Mouse (Mus musculus): ENCODE results near the gene 9930111J21Rik1.
"Not testable (repeated sequence)": the region's sequence is repeated elsewhere in the genome, so short reads cannot be mapped to it uniquely, and the experiment has no call there.

Gene 9930111J21Rik1

DNA sequence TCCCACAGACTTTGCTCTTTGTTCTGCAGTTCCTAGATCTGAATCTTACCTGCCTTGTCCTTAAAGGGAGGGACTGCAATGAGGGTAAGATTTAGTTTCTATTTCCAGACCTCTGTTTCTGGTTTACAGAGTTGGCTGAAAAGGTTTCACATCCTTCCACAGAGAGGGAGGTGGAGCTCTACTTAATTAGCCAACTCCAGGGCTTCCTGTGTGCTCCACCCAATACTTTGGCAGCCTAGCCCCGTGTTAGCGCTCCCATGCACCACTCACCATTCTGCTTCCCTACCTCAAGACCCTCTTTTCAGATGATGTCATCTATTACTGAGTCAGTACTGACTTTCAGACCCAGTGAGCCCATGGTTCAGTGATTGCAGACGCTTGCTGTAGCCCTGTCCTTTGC, at the start of gene 9930111J21Rik1:
TSS of gene 9930111J21Rik1 (minus strand) at position 148 of the 400 bp plus-strand sequence.
- CTCF ChIA-PET = not testable (repeated sequence)

DNA sequence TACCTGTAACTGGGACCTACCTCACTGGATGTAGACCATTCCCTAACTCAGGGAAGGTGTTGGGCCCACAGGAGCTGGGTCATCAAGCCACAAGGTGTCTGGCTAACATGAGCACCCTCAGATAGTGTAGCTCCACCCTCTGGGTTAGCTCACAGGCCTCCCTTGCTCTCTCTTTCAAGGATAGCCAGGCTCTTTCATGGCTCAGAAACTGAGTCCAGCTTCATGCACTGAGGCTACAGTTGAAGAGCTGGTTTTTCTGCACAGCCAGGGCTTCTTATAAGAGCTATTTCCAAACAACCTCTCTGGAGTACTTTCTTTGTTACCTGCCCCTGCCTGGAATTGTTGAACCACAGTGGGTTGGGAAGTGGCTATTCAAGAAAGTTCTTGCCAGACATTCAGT, 32.9 kb upstream of the 9930111J21Rik1 start:
- CTCF ChIA-PET = not testable (repeated sequence)

DNA sequence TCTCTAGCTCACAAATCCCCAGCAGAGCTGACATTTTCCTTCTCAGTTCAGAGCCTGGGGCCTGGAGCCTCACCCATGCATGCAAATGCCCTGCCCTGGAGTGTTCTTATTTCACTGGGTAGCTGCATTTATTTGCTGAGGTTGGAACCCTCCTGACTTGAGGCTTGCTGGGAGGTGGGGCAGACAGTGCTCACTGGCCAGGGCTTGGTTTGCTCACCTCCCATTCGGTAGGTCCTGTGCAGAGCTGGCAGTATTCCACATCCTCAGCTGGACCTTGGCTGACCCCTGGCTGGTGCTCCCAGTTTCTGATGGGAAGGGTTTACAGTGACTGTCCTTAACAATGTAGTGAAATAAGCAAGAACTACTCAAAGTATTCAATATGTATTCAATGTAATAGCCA, 27.6 kb upstream of the 9930111J21Rik1 start:
- CTCF ChIA-PET = not testable (repeated sequence)

DNA sequence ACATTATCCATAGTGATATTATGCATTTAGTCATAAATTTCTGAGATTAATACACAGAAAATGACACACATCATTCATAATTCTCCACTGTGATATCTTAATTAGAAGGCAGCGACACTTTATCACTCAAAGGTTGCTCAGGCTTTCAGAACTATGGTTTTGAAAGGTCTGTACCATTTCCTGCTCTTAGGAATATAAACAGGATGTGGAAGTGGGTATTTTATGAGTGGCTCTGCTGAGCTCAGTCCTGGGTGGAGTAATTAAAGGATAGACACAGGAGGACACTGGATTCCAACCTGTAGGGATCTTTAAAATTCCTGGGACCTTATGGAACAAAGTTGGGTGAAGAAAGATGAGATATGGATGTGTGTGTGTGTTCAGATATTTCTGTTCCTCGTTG, 27.1 kb upstream of the 9930111J21Rik1 start:
- CTCF ChIA-PET = not testable (repeated sequence)

DNA sequence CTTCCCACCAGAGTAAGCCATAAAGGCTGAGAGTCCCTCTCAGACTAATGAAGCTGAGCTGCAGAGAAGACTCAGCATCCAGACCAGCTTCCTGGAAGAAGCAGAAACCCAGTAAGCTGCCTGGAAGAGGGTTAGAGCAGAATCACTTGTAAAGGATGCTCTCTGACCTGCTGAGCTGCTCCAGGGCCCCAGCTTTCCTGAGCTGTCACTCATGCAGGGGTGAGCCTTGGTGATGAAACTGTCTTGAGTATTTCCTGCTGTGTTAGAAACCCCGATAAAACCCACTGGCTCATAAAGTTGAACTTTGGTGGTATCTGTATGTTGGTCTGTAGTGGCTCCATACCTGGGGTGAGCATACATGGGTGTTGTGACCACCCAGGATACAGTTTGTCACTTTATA, 21.2 kb upstream of the 9930111J21Rik1 start:
- CTCF ChIA-PET = not testable (repeated sequence)

DNA sequence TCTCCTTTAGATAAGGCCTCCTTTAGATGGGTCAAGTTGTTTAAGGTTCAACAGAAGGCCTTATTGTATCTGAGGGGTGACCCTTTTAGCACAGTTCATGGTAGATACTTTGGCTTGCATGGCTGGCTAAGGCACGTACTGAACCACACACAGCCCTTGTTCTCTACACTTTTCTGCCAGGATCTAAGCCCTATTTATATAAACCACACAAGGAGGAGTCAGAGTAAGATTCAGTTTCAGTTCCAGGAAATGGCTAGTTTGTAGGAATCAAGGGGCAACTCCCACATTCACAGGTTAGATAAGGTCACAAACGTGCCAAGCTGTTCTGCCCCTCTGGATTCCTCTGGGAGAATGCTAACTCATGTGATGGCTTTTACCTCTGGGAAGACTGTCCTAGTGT, 14.8 kb upstream of the 9930111J21Rik1 start, which contains the start of gene Tgtp1:
TSS of gene Tgtp1 (minus strand) at position 155 of the 400 bp plus-strand sequence.
- CTCF ChIA-PET = not testable (repeated sequence)

DNA sequence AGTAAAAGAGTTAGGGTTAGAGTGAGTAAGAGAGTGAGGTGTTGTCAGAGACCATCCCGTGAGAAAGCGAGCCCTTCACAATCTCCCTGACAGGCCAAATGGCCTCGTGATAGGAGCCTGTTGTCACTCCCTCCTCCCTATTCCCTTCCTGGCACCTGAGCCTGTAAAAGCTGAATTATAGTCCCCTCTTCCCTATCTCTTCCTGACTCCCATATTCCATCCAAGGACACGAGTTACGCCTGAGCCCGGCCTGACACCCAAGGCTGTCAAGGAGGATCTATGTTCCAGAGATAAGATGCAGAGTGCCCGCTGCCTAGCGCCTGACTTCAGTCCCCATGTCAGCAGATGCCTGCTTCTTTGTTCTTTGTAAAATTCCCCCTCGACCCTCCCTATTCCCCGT, 14.1 kb upstream of the 9930111J21Rik1 start:
- CTCF ChIA-PET = interaction anchor here (1.2 kb wide), 1 partner anchor 100 kb away, joined by 3 read pairs; no protein-coding TSS in a partner anchor

DNA sequence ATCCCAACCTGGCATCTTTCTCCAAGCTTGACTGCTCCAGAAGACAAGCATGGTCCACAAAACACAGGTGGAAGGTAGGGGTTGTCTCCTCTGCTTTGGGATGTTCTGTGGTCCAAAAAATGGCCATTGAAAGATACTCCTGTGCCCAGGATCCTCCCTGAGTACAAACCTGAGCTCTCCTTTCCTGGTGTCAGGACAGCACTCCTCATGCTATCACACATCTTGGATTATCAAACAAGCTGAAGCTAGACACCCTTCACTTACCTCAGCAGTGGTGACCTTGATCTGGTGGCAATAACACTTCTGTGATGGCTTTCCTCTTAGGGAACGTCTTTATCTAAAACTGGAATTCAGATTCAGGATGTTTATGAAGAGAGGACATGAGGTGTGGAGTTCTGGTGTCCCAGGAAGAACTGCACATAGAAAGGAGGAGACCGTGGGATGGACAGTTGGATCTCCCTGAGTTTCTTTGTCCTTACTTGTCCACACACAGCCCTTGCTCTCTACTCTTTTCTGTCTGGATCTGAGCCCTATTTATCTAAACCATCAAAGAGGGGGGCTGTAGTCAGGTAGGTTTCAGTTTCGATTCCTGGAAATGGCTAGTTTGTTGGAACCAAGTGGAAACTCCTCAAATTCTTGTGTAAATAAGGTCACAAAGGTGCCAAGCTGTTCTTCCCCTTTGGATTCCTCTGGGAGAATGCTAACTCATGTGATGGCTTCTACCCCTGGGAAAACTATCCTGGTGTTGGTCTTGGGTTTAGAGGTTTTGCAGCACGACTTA, 12.7 kb upstream of the 9930111J21Rik1 start, which contains the start of gene Gm12185:
TSS of gene Gm12185 (minus strand) at position 487 of the 781 bp plus-strand sequence.
- CTCF ChIA-PET = interaction anchor here (1.2 kb wide), 1 partner anchor 102 kb away, joined by 3 read pairs; no protein-coding TSS in a partner anchor

DNA sequence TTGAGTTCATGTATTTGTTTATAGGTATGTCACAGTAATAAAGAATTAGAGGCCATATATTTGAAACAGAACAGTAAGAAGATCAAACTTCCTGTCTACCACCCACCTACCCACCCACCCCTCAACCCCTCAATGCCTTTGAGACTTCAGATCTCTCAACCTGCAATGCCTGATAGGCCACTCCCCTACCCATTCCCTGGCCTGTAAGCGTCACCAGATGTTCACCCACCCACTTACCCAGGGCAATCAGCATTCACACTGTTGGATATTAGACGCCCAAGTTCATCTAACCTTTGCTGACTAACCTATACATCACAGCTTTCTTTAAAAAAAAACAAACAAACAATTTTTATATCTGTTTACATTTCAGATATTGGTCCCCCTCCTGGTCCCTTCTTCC, 10.8 kb upstream of the 9930111J21Rik1 start:
- CTCF ChIA-PET = not testable (repeated sequence)

DNA sequence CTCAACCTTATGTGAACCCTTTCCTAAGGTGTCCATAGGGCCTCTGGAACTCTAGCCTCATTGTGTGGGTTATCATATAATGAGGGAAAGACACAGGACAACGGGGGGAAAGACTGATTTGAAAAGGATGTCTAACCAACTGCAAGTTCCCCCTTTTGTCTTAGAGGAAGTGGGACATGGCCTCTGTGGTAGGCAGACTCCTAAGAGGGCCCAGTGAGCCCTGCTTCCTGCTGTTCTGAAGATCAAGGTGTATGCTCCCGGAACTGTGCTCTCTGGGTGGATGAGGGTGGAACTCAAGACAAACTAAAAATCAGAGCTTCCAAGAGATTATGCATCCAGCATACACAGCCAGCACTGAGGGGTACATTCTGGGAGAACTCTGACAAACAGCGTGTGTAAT, 9.0 kb upstream of the 9930111J21Rik1 start:
- CTCF ChIA-PET = not testable (repeated sequence)

DNA sequence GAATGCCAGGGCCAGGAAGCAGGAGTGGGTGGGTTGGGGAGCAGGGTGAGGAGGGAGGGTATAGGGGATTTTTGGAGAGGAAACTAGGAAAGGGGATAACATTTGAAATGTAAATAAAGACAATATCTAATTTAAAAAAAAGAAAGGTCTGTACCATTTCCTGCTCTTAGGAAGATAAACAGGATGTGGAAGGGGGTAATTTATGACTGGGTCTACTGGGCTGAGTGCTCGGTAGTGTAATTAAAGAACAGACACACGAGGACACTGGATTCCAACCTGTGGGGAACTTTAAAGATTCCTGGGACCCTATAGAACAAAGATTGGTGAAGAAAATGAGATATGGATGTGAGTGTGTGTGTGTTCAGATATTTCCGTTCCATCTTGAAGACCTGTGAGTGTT, 3.6 kb upstream of the 9930111J21Rik1 start:
- CTCF ChIA-PET = not testable (repeated sequence)

DNA sequence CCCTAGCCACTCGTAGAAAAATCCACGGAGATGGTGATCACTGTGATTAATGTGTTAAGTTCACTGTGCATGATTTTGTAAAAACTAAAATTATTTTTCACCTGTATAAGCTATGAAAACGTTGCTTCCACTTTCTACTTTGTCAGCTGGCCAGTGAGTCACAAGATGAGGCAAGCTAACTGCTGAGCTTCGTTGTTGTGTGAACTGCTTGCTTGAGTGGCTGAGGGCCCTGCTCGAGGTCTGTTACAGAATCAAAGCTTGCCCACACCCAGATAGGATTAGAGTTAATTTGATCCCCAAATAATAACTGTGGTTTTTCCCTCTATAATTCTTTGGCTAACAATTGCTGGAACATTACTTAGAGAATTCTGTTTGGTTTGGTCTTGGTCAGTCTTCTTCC, 854 bp upstream of the 9930111J21Rik1 start:
- CTCF ChIA-PET = not testable (repeated sequence)

DNA sequence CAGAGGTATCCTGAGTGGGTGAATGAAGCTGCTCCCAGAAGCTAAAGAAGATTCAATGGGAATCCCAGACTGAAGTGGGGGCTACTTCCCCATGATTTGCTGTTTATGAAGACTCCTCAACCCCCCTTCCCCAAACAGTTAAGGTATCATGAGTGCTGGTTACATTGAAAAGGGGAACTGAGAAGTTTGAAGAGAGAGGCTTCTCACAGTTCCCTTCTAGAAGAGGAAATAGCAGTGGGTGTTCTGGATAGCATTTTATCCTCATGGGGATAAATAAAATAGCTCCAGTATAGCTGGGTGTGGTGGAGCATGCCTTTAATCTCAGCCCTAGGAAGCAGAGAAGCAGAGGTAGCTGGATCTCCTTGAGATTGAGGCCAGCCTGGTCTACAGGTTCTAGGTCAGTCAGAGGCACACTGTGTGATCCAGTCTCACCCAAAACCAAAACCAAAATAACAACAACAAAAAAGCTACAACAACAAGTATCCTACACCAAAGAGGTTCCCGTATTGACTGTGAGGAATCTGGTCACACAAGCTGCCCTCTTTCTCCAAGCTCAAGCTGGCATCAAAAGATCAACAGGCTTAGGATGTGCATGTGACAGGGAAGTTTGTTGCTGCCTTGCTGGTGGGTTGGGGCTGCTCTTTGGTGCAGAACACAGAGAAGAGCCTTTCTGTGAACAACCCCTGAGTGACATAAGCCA, 808 bp downstream of the 9930111J21Rik1 start, which contains the start of gene Olfr56:
TSS of gene Olfr56 (plus strand) at position 650 of the 700 bp plus-strand sequence.
- CTCF ChIA-PET = not testable (repeated sequence)

DNA sequence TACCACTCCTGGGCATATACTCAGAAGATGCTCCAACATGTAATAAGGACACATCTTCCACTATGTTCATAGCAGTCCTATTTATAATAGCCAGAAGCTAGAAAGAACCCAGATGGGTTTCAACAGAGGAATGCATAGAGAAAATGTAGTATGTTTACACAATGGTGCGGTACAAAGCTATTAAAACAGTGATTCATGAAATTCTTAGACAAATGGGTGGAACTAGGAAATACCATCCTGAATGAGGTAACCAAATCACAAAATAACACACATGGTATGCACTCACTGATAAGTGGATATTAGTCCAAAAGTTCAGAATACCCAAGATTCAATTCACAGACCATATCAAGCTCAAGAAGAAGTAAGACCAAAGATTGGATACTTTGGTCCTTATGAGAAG, 4.5 kb downstream of the 9930111J21Rik1 start:
- CTCF ChIA-PET = not testable (repeated sequence)

DNA sequence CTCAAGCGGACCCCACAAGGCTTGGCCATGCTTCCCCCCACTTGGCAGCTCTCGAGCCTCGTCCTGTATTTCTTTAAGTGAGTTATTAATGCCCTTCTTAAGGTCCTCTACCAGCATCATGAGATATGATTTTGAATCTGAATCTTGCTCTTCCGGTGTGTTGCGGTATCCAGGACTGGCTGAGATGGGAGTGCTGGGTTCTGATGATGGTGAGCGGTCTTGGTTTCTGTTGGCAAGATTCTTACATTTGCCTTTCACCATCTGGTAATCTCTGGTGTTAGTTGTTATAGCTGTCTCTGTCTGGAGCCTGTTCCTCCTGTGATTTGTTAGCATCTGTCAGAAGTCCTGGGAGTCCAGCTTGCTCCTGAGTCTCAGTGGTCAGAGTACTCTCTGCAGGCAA, 33.1 kb downstream of the 9930111J21Rik1 start, which contains the start of gene Psme2b:
TSS of gene Psme2b (minus strand) at position 101 of the 400 bp plus-strand sequence.
- CTCF ChIA-PET = interaction anchor here (0.7 kb wide), 1 partner anchor 76 kb away, joined by 4 read pairs; no protein-coding TSS in a partner anchor

DNA sequence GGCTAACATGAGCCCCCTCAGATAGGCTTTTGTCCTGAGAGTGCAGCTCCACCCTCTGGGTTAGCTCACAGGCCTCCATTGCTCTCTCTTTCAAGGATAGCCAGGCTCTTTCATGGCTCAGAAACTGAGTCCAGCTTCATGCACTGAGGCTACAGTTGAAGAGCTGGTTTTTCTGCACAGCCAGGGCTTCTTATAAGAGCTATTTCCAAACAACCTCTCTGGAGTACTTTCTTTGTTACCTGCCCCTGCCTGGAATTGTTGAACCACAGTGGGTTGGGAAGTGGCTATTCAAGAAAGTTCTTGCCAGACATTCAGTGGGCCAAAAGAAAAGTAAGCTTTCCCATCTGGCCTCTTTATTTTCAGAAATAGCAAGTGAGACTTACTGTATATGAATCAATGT, 39.9 kb downstream of the 9930111J21Rik1 start:
- CTCF ChIA-PET = not testable (repeated sequence)

DNA sequence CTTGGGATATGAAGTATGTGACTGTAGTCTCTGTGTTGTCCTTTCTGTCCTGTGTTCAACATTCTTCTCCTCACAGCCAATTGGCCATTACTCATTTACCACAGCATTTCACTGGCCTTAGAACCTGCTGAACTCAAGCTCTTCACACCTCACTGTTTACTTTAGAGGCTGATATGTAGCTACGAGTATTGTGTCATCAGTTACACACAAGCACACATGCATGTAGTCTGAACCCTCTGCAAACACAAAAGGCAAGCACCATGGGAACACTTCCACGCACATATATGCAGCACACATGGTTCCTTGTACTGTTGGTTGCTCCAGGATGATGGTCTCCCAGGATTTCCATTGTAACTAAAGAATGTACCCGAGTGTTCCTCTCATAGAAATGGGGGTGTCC, 43.9 kb downstream of the 9930111J21Rik1 start:
- CTCF ChIA-PET = not testable (repeated sequence)

DNA sequence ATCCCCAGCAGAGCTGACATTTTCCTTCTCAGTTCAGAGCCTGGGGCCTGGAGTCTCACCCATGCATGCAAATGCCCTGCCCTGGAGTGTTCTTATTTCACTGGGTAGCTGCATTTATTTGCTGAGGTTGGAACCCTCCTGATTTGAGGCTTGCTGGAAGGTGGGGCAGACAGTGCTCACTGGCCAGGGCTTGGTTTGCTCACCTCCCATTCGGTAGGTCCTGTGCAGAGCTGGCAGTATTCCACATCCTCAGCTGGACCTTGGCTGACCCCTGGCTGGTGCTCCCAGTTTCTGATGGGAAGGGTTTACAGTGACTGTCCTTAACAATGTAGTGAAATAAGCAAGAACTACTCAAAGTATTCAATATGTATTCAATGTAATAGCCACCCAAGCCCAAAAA, 45.3 kb downstream of the 9930111J21Rik1 start:
- CTCF ChIA-PET = interaction anchor here (0.8 kb wide), 1 partner anchor 1108 kb away, joined by 3 read pairs; no protein-coding TSS in a partner anchor

DNA sequence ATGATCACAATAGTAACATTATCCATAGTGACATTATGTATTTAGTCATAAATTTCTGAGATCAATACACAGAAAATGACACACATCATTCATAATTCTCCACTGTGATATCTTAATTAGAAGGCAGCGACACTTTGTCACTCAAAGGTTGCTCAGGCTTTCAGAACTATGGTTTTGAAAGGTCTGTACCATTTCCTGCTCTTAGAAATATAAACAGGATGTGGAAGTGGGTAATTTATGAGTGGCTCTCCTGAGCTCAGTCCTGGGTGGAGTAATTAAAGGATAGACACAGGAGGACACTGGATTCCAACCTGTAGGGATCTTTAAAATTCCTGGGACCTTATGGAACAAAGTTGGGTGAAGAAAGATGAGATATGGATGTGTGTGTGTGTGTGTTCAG, 45.8 kb downstream of the 9930111J21Rik1 start:
- CTCF ChIA-PET = not testable (repeated sequence)

DNA sequence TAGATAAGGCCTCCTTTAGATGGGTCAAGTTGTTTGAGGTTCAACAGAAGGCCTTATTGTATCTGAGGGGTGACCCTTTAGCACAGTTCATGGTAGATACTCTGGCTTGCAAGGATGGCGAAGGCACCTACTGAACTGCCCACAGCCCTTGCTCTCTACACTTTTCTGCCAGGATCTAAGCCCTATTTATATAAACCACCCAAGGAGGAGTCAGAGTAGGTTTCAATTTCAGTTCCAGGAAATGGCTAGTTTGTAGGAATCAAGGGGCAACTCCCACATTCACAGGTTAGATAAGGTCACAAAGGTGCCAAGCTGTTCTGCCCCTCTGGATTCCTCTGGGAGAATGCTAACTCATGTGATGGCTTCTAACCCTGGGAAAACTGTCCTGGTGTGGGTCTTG, 51.1 kb downstream of the 9930111J21Rik1 start:
- CTCF ChIA-PET = interaction anchor here (0.5 kb wide), 1 partner anchor 112 kb away, joined by 4 read pairs; no protein-coding TSS in a partner anchor

DNA sequence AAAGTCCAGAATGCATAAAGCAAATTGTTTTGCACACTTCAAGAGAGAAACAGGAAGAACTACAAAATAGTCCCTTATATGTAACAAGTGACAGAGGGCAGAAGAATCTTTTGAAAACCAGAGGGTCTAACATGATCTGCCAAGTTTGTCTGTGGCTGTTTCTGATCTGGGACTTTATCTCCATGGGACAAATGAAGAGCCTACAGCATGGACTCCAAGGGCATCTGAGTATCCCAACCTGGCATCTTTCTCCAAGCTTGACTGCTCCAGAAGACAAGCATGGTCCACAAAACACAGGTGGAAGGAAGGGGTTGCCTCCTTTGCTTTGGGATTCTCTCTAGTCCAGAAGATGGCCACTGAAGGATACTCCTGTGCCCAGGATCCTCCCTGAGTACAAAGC, 52.8 kb downstream of the 9930111J21Rik1 start:
- CTCF ChIA-PET = not testable (repeated sequence)

DNA sequence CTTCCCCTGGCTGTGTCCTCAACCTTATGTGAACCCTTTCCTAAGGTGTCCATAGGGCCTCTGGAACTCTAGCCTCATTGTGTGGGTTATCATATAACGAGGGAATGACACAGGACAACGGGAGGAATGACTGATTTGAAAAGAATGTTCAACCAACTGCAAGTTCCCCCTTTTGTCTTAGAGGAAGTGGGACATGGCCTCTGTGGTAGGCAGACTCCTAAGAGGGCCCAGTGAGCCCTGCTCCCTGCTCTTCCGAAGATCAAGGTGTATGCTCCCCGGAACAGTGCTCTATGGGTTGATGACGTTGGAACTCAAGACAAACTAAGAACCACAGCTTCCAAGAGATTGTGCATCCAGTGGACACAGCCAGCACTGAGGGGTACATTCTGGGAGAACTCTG, 55.4 kb downstream of the 9930111J21Rik1 start:
- CTCF ChIA-PET = not testable (repeated sequence)

DNA sequence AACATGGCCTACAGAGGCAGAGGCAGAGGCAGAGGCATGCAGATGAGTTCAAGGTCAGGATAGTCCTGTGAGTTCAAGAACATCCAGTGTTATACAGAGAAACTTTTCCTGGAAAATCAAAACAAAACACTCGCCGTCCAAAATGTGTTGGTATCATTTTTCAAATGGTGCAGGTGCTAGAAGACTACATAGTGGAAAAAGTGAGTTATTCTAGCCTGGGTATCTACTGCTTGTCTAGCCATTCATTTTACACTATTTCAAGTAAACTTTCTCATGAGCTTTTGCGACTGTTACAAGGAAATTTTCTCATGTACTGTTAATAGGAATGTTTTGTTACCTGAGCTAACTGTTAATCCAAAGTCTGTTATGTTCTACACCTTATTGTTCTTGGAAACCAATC, 60.8 kb downstream of the 9930111J21Rik1 start:
- CTCF ChIA-PET = no interaction called here

All from spleen, embryonic (tissue).